Mouse (Mus musculus) hindbrain, embryonic 11.5 days (tissue): ENCODE data around the gene Tmem87b. TPM values are rescaled to one million over a fixed set of nuclear protein-coding genes. Genes with fewer than 3 reads are reported as not detected.

ENCODE experiments used
- ATAC-seq: fragments of 200-750 bp; cut with Nextera tagmentation; 2 replicates; pipeline ENCODE4 v1.8.0; 2017; ENCODE audit warnings: mild to moderate bottlenecking, moderate TSS enrichment, moderate library complexity; ENCODE audit not compliant: low FRiP score
- DNase-seq: peaks from one replicate; pipeline ENCODE4 v3.0.0-alpha.2; 2015; ENCODE audit warnings: low spot score
- H3K27ac ChIP-seq: fragments of 300-500 bp; sonication (generic); 2 replicates; pipeline ENCODE4 v1.5.1; 2014; ENCODE audit warnings: mild to moderate bottlenecking, low read depth, low read length
- H3K27me3 ChIP-seq: fragments of 300-500 bp; sonication (generic); 2 replicates; pipeline ENCODE4 v1.6.1; 2014; ENCODE audit warnings: mild to moderate bottlenecking, low read length, moderate library complexity, mixed read lengths; ENCODE audit not compliant: control insufficient read depth, insufficient read depth
- H3K36me3 ChIP-seq: fragments of 300-500 bp; sonication (generic); 2 replicates; pipeline ENCODE4 v1.6.1; 2014; ENCODE audit warnings: mild to moderate bottlenecking, low read length, moderate library complexity, mixed read lengths; ENCODE audit not compliant: control insufficient read depth, insufficient read depth
- H3K4me1 ChIP-seq: fragments of 300-500 bp; sonication (generic); replicated peaks from 2 replicates; pipeline ENCODE4 v1.6.1; 2014; ENCODE audit warnings: low read length, mixed read lengths; ENCODE audit not compliant: control insufficient read depth, insufficient read depth
- H3K4me2 ChIP-seq: fragments of 300-500 bp; sonication (generic); replicated peaks from 2 replicates; pipeline ENCODE4 v1.6.1; 2014; ENCODE audit warnings: mild to moderate bottlenecking, low read depth, low read length
- H3K4me3 ChIP-seq: fragments of 300-500 bp; sonication (generic); 2 replicates; pipeline ENCODE4 v1.5.1; 2014; ENCODE audit warnings: low read depth, low read length
- H3K9ac ChIP-seq: fragments of 300-500 bp; sonication (generic); 2 replicates; pipeline ENCODE4 v1.6.1; 2014; ENCODE audit warnings: low read depth, low read length
- H3K9me3 ChIP-seq: fragments of 300-500 bp; sonication (generic); 2 replicates; pipeline ENCODE4 v1.6.1; 2016; ENCODE audit warnings: low read length; ENCODE audit not compliant: control insufficient read depth
- WGBS: fragments of 180-500 bp; shearing (Covaris S2); extraction: QIAGEN DNeasy Blood & Tissue Kit; methylation state at CpG from one replicate; pipeline ENCODE4 v1.1.7; 2014; 5-methylcytosine and 5-hydroxymethylcytosine counted together
- polyA plus RNA-seq: library from polyadenylated mRNA; unstranded; fragments of >200 nt; fragmentation: Nextera tagmentation; extraction: Ambion mirVana; gene quantifications from 2 replicates; pipeline ENCODE4 v1.2.1, GENCODE M21; 2014

The Tmem87b gene
- polyA plus RNA-seq: 29.9 and 33.6 TPM in 2 replicates

DNA sequence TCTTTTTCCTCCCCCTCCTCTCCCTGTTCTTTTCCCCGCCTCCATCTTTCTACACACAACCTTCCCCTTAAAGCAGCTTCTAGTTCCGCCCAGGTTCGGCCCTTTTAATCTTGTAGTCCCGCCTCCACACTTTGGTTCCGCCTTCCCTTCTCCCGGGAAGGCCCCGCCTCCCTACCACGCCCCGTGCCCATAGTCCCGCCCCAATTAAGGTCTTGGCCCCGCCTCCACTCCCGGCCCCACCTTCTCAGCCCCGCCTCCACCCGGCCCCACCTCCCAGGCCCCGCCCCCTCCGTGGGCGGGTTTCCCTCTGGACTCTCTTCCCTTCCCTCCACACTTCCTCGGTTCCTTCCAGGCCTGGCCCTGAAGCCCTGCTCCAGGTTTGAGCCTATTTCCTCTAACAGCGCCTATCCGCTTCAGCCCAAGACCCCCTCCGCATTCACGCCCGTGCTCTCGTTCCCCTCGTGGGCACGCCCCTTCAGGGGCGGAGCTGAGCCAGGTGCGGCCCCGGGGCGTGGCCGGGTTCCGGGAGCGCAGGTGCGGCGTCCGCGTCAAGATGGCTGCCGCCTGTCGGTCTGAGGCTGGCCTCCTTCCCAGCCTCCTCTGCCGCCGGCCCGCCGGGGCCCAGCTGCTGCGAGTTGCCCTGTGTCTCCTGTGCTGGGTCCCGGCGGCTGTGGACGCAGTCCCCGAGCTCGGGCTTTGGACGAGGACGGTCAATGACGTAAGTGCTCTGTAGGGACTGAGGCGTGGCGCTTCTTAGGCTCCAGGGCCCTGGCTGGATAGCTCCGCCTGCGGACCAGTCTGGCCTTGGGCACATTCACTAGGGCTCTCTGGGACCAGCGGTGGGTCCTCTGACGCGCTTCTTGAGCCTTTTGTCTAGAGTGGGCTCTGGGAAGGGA, at the start of gene Tmem87b:
TSS of gene Tmem87b (plus strand) at position 333 of the 896 bp plus-strand sequence.
- Histone ChIP-seq H3K27ac (peak within 1 kb of the TSS; percentile 95), H3K36me3 (no peaks in the 10 kb centered on the region), H3K4me1 (no peaks in the 10 kb centered on the region; the same call in 1 of the 2 replicates), H3K4me3 (peak within 1 kb of the TSS; percentile 82), H3K9me3 (no peaks in the 10 kb centered on the region), H3K4me2 (peak within 1 kb of the TSS; percentile 80), H3K9ac (peak within 1 kb of the TSS; percentile 84), H3K27me3 (no peaks in the 10 kb centered on the region)
- ATAC-seq (peak; percentile 93), DNase-seq (peak; percentile 96)
- 1% methylated on average over 57 of the region's 59 CpGs for WGBS

DNA sequence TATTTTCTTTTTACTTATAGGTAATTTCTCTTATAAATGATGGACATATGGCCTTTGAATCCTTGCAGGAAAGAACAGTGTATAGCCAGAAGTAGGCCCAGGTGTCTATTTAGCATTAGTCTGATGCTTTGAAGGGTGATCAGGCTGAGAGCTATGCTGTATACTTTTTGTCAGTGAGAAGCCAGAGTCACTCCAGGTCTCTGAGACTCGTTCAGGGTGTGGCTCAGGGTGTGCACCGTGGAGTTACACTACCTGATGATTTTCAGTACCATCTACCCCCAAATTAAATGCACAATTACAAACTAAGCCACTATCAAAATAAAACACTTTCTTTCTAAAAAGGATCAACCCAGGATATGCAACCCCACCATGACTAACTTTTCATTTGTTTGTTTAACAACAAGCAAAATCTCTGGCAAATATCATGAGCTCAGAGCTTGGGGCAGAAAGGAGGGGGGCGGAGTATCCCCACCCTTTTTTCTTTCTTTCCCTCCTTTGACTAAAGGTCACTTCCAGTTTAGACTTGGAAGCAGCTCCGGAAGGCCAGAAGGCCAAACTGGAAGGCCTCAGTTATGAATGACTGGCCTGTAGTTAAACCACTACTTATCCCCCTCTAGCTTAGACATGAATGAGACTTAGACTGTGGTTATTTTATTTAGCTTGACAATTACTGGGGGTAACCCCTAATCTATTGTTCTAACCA, 49.2 kb upstream of the Tmem87b start:
- H3K4me3 ChIP-seq: no peak overlapping the region
- no peak for DNase-seq
- H3K27me3 ChIP-seq: no peaks in the 10 kb centered on the region
- ATAC-seq: no peak
- H3K9ac ChIP-seq: no peak overlapping the region
- no peak overlapping the region for H3K27ac ChIP-seq
- H3K36me3 ChIP-seq: no peaks in the 10 kb centered on the region
- H3K4me1 ChIP-seq: no peaks in the 10 kb centered on the region
- no peak overlapping the region for H3K4me2 ChIP-seq
- H3K9me3 ChIP-seq: no peaks in the 10 kb centered on the region
- WGBS: 85% methylated on average over 4 of the region's 4 CpGs

- no peak overlapping the region for H3K4me2 ChIP-seq
- DNase-seq (no peak), ATAC-seq (no peak)
- no peaks in the 10 kb centered on the region for H3K36me3 ChIP-seq
- no peaks in the 10 kb centered on the region for H3K9me3 ChIP-seq
- H3K27me3 ChIP-seq: no peaks in the 10 kb centered on the region
- no peak overlapping the region for H3K9ac ChIP-seq
- no peak overlapping the region for H3K4me3 ChIP-seq
- no peak overlapping the region for H3K27ac ChIP-seq
- WGBS: 91% methylated on average over 6 of the region's 6 CpGs
- no peaks in the 10 kb centered on the region for H3K4me1 ChIP-seq
Observed at GRCm38 (mm10) chr2:128770557-128770956, 47.4 kb upstream of the Tmem87b start.

GRCm38 (mm10) chr2:128771048-128771447, 46.9 kb upstream of the Tmem87b start:
- Histone ChIP-seq H3K9ac (no peak overlapping the region), H3K36me3 (no peaks in the 10 kb centered on the region), H3K4me3 (no peak overlapping the region), H3K27ac (no peak overlapping the region), H3K4me2 (no peak overlapping the region), H3K9me3 (no peaks in the 10 kb centered on the region), H3K4me1 (no peaks in the 10 kb centered on the region), H3K27me3 (no peaks in the 10 kb centered on the region)
- no peak for DNase-seq
- no peak for ATAC-seq
- whole genome bisulfite sequencing: 93% methylated on average over 4 of the region's 4 CpGs

DNA sequence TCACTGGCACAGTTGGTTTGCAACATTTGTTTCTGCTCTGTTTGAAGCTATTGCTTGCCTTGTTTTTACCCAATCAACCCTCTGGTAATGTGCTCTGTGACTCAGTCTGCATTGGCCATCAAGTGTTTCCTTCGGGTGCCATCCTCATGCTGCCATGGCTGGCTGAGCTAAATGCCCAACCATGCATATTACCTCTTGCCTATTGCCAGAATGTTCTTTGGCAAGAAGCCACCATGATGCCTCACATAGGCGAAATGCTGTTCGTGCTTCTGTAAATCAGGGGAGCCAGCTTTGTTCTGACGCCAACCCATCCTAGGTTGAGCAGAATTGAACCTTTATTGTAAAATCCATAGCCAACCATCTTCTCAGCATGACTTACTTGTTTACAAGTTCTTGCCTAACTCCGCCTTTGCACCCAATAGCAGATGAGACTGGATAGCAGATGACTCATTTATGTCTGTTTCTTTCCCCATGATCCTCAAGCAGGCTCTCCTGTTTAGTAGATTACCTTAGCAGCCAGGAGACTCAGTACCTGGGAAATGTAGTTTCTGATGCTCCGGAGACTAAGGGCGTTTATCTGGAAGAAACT, 46.1 kb upstream of the Tmem87b start:
- whole genome bisulfite sequencing: 94% methylated on average over 7 of the region's 7 CpGs
- H3K4me3 ChIP-seq: no peak overlapping the region
- no peaks in the 10 kb centered on the region for H3K27me3 ChIP-seq
- no peaks in the 10 kb centered on the region for H3K36me3 ChIP-seq
- DNase-seq (no peak), ATAC-seq (no peak)
- H3K9ac ChIP-seq: no peak overlapping the region
- no peak overlapping the region for H3K4me2 ChIP-seq
- H3K9me3 ChIP-seq: no peaks in the 10 kb centered on the region
- no peaks in the 10 kb centered on the region for H3K4me1 ChIP-seq
- no peak overlapping the region for H3K27ac ChIP-seq

DNA sequence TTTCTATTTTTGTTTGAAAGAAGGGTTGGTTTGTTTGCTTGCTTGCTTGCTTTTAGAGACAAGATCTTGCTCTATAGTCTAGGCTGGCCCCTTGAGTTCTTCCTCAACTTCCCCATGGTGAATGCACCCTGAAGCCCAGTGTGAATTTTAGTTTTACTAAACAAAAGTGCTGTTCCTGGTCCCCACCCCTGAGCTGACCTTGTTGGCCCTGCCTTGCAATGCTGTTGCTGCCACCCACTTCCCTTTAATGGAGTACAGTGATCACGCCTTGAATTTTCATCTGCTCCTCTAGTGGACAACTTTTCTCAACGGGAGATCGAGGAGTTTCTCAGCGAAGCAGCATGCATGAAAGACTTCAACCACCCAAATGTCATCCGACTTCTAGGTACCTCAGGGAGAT, 35.7 kb upstream of the Tmem87b start:
- 91% methylated on average over 5 of the region's 5 CpGs for WGBS

GRCm38 (mm10) chr2:128783660-128784345, 34.1 kb upstream of the Tmem87b start:
- WGBS: 73% methylated on average over 10 of the region's 10 CpGs
- ATAC-seq: no peak

More for the DNA sequence above, 35.7 kb upstream of the Tmem87b start:
- H3K36me3 ChIP-seq: no peaks in the 10 kb centered on the region
- no peak overlapping the region for H3K4me3 ChIP-seq
- H3K4me2 ChIP-seq: no peak overlapping the region
- H3K9me3 ChIP-seq: no peaks in the 10 kb centered on the region
- ATAC-seq (no peak), DNase-seq (no peak)
- no peak overlapping the region for H3K9ac ChIP-seq
- no peaks in the 10 kb centered on the region for H3K27me3 ChIP-seq
- H3K4me1 ChIP-seq: no peaks in the 10 kb centered on the region
- no peak overlapping the region for H3K27ac ChIP-seq

DNA sequence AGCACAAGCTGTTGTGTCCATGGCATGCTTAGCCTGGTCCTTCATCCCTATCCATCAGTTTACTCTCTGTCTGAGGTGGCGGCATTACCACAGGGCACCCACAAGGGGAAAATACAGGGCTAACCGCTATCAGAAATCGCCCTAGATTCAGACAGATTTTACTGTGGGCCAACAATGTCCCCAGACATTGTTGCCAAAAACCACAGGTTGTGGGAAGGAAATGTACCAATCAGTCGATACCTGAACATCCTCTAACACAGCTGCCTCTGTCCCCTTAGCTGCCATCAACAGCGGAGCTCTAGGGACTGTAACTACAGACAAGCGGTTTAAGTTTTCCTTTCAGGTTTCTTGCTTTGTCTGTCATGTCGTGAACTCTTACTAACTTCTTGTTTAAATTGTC, 33.1 kb upstream of the Tmem87b start:
- H3K4me2 ChIP-seq: no peak overlapping the region
- no peak for DNase-seq
- H3K9me3 ChIP-seq: no peaks in the 10 kb centered on the region
- H3K36me3 ChIP-seq: no peaks in the 10 kb centered on the region
- H3K4me3 ChIP-seq: no peak overlapping the region
- H3K9ac ChIP-seq: no peak overlapping the region
- H3K27ac ChIP-seq: no peak overlapping the region
- H3K27me3 ChIP-seq: no peaks in the 10 kb centered on the region
- no peaks in the 10 kb centered on the region for H3K4me1 ChIP-seq
- WGBS: 93% methylated on average over 7 of the region's 7 CpGs
- no peak for ATAC-seq

More at GRCm38 (mm10) chr2:128783660-128784345, 34.1 kb upstream of the Tmem87b start:
- H3K4me2 ChIP-seq: no peak overlapping the region
- no peak overlapping the region for H3K9ac ChIP-seq
- no peaks in the 10 kb centered on the region for H3K4me1 ChIP-seq
- H3K36me3 ChIP-seq: no peaks in the 10 kb centered on the region
- H3K27me3 ChIP-seq: no peaks in the 10 kb centered on the region
- no peak overlapping the region for H3K27ac ChIP-seq
- no peak overlapping the region for H3K4me3 ChIP-seq
- peak; percentile 26 for DNase-seq
- H3K9me3 ChIP-seq: no peaks in the 10 kb centered on the region
